Mouse (Mus musculus): Measurements from ENCODE around the gene Rfx7.

Rfx7 gene

DNA sequence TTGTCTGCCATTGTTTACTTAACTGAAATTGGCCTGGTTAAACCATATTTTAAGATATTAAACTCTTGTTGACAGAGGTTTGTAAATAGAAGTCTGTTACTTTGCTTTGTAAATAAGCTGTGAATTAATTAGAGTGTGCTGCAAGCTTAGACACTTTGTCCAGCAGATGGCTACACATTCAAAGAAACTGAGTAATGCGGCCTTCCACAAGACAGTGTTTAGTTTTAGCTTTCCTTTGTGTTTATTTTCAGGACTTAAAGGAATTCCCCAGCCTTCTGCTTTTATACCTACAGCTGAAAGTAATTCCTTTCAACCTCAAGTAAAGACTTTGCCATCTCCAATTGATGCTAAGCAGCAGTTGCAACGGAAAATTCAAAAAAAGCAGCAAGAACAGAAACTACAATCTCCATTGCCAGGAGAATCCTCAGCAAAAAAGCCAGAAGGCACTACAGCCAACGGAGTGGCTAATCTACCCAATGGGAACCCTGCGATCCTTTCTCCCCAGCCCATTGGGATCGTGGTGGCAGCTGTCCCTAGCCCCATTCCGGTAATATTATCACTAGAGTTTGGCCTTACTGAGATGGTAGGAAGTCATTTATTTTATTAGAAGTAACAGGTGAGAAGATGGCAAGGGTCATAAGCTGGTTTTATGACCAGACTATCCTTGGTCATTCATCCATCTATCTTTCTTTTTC is 82.9 kb downstream of the Rfx7 start:
- POLR2A ChIA-PET: interaction anchor here in 2 of 4 experiments (0.5 to 1.7 kb wide), 5 partner anchors 9 to 75 kb away, joined by 3 to 10 read pairs (median 5); no protein-coding TSS in a partner anchor

DNA sequence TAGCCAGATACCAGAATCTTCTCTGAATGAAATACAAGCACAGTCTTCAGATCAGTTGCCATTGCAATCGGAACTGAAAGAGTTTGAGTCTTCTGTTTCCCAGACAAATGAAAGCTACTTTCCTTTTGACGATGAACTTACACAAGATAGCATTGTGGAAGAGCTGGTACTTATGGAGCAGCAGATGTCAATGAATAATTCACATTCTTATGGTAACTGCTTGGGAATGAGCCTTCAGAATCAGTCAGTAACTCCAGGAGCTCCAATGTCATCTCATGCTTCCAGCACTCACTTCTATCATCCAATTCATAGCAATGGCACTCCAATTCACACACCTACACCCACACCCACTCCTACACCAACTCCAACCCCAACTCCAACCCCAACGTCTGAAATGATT is 86.0 kb downstream of the Rfx7 start:
- ChIA-PET CTCF (interaction anchor here in 1 of 4 experiments (0.5 to 1.6 kb wide), 3 partner anchors 18 to 46 kb away, joined by 3 to 7 read pairs (median 3); no protein-coding TSS in a partner anchor), POLR2A (interaction anchor here in 3 of 4 experiments (0.6 to 3.0 kb wide), 18 partner anchors 9 to 324 kb away, joined by 3 to 20 read pairs (median 4); partner anchors contain the start of genes Nedd4 (in 1 of the 3) and Rfx7 (in 1 of the 3))

More for the DNA sequence above, 82.9 kb downstream of the Rfx7 start:
- CTCF ChIA-PET: interaction anchor here in 2 of 4 experiments (0.7 to 1.0 kb wide), 2 partner anchors 48 to 120 kb away, joined by 3 read pairs; no protein-coding TSS in a partner anchor

DNA sequence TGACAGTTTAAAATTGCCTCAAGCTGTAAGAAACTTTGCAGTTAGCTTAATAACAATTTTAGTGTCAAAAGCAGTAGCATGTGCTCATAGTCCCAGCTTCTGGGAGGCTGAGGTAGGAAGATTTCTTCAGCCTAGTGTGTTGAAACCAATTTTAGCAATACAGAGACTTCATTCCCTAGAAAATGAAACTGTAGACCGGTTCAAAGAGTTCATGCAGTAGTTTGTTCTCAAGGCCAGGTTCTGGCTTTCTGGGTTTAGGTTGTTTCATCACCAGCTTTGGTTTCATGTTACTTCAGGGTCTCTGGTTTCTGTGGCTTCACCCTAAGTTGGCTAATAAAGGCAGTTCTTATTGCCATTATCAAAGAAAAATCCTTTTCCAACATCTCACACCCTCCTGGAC is 91.6 kb downstream of the Rfx7 start:
- CTCF ChIA-PET: interaction anchor here in 1 of 4 experiments (0.9 kb wide), 1 partner anchor 49 kb away, joined by 3 read pairs; no protein-coding TSS in a partner anchor
- POLR2A ChIA-PET: interaction anchor here (0.6 to 2.5 kb wide), 10 partner anchors 11 to 432 kb away, joined by 3 to 16 read pairs (median 3); partner anchors contain the start of gene Rfx7 (in 1 of the 4)

DNA sequence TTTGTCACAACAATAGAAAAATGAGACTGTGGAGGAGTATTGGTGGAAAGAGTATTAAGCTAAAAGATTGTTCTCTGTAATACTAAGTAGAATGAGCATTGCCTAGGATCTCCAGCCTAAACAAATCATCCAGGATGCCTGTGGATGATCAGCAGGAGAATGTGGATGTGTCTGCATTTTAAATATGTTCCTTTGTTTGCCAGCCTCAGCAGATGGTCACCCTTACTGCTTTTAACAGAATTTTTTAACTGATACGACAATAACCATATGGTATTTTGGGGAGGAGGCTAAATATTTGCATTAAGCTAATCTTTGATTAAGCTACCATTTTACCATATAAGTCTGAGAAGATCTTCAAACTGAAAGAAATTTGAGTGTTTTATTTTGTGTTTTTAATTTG is 95.6 kb downstream of the Rfx7 start:
- POLR2A ChIA-PET: interaction anchor here in 3 of 4 experiments (0.7 to 9.2 kb wide), 10 partner anchors 9 to 48 kb away, joined by 3 to 68 read pairs (median 4); partner anchors contain the start of gene Nedd4 (in 3 of the 3)
- CTCF ChIA-PET: interaction anchor here in 1 of 4 experiments (1.0 to 1.8 kb wide), 3 partner anchors 12 to 96 kb away, joined by 3 to 7 read pairs (median 3); no protein-coding TSS in a partner anchor

DNA sequence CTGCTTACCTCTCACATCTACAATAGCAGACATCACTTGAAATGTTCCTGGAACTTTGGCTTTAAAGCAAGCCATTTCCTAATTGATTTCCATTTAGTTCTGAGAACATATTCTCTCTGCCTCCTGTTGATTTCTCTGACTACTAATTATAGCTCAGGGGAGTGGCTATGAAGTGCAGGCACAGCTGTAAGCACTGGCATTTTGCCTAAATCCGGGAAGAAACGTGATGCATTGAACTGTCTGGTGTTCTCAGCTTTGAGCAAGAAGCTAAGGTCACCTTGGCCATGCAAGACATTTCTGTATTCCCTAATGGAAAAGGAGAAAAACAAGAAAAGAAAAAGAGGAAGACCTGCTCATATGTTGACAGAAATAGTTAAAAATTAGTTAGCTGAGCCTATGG is 96.6 kb downstream of the Rfx7 start:
- ChIA-PET CTCF (interaction anchor here in 2 of 4 experiments (0.5 to 1.8 kb wide), 4 partner anchors 11 to 276 kb away, joined by 3 to 10 read pairs (median 5); no protein-coding TSS in a partner anchor), POLR2A (interaction anchor here in 3 of 4 experiments (0.6 to 9.2 kb wide), 16 partner anchors 9 to 97 kb away, joined by 3 to 68 read pairs (median 4); partner anchors contain the start of gene Nedd4 (in 3 of the 3))

DNA sequence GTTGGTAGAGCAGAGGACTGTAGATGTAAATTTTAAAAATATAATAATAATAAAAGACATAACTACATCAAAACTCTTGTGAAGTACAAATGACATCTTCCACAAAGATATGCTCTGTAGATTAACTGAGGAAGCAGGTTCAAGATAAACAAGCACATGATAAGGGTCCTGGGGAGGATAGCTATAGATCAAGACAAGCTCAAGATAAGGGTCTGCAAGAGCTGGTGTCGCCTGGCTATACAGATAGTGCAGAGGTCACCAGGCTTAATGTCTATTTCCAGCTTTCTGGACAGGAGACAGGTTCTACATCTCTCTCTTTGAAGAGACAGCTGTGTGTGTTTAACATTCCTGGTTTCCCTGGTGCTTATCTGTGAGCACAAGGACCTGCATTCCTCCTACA is 100.2 kb downstream of the Rfx7 start:
- CTCF ChIA-PET: interaction anchor here in 3 of 4 experiments (0.5 to 1.5 kb wide), 5 partner anchors 34 to 854 kb away, joined by 3 to 18 read pairs (median 4); no protein-coding TSS in a partner anchor
- POLR2A ChIA-PET: interaction anchor here in 2 of 4 experiments (0.6 to 9.2 kb wide), 10 partner anchors 8 to 1157 kb away, joined by 3 to 68 read pairs (median 4); partner anchors contain the start of gene Nedd4 (in 2 of the 2)

DNA sequence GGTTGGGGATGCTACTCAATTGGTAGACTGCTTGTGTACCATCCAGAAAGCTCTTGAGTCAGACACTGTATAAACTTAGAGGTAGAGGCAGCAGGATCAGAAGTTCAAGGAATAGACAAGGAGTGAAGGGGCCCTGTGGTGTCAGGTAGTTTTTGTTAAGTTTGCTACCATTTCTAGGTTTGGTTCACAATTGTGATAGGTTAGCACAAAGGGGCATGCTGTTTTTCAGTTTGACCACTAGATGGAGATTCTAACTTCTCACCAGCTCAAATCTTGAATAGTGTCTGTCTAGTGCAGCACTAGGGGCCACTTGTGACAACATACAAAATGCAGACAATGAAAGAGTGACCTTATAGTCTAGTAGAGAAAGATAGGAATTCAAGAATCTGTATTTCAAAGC is 103.1 kb downstream of the Rfx7 start:
- POLR2A ChIA-PET: interaction anchor here in 3 of 4 experiments (0.6 to 3.0 kb wide), 25 partner anchors 8 to 142 kb away, joined by 3 to 46 read pairs (median 3); partner anchors contain the start of genes Nedd4 (in 2 of the 3) and Rfx7 (in 1 of the 3)
- CTCF ChIA-PET: interaction anchor here in 3 of 4 experiments (0.5 to 2.1 kb wide), 30 partner anchors 9 to 132 kb away, joined by 3 to 12 read pairs (median 4); partner anchors contain the start of gene Nedd4 (in 2 of the 3)

DNA sequence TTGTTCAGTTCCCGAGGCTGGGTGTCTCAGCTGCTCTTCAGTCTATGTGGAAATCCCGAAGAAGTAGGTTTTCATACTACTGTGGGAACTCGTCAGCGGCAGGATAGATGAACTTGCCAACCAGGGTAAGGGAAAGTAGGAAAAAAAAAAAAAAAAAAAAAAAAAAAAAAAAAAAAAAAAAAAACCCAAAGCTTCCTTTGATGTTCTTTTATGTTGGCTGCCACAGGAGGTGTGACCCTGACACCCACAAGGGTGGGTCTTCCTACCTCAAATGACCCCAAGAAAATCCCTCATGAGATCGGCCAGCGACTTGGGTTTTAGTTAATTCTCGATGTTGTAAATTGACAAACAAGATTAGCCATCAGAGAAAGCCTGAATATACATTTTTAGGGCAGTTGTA is 104.5 kb downstream of the Rfx7 start:
- ChIA-PET CTCF (interaction anchor here (0.6 to 2.1 kb wide), 15 partner anchors 16 to 112 kb away, joined by 3 to 26 read pairs (median 6); partner anchors contain the start of gene Nedd4 (in 1 of the 4)), POLR2A (interaction anchor here (0.6 to 4.3 kb wide), 16 partner anchors 16 to 220 kb away, joined by 3 to 87 read pairs (median 6); partner anchors contain the start of gene Nedd4 (in 3 of the 4))

DNA sequence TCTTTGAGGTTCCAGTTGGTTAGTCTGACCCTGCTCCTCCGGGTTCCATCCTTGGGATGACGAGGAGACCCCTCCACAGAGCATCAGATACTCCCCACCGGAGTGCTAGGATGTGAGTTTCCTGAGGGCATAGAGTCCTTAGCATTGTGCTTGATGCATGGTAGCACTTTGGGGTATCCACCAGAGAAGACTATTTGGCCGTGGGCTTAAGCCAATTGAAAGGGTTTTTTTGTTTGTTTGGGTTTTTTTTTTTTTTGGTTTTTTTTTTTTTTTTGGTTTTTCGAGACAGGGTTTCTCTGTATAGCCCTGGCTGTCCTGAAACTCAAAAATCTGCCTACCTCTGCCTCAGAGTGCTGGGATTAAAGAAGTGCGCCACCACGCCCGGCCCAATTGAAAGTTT is 105.2 kb downstream of the Rfx7 start:
- POLR2A ChIA-PET: interaction anchor here in 3 of 4 experiments (0.7 to 16.8 kb wide), 10 partner anchors 9 to 34 kb away, joined by 3 to 762 read pairs (median 8); partner anchors contain the start of gene Nedd4 (in 3 of the 3)
- CTCF ChIA-PET: interaction anchor here in 3 of 4 experiments (0.7 to 1.3 kb wide), 4 partner anchors 18 to 68 kb away, joined by 3 to 26 read pairs (median 4); partner anchors contain the start of gene Nedd4 (in 1 of the 3)

DNA sequence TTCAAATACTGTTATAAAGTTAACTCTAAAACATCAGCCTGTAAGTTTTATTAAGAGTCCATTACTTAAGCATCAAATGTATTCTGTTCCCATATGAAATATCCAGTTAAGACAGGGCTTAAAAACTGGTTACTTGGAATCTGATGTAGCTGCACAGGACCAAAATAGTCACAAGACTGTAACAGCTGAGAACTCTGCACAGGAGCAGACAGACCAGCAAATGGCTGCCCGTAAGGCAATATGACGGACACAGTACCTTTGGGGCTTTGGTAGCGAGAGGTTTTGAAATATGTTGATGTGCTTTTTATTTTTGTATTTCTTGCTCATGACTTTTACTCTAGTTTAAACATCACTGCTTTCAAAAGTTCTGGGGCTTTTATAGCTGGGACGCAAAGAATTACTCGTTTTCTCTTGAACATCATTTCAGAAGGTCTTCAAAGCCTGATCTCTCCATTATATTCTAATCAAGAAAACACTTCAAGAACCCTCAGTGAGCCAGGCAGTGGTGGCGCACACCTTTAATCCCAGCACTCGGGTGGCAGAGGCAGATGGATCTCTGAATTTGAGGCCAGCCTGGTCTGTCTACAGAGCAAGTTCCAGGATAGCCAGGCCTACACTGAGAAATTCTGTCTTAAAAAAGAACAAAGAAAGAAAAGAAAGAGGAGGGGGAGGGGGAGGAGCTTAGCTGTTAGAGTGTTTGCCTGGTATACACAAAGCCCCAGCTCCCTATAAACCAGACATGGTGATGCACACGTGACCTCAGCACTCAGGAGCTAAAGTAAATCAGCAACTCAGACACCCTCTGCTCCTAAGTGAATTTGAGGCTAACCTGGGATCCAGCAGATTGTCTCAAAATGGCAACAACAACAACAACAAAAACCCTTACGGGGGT is 107.2 kb downstream of the Rfx7 start:
- ChIA-PET POLR2A (interaction anchor here (0.6 to 16.8 kb wide), 136 partner anchors 8 to 989 kb away, joined by 3 to 762 read pairs (median 5); partner anchors contain the start of genes Nedd4 (in 4 of the 4), Rfx7 (in 3 of the 4), Ccpg1 (in 2 of the 4) and Ccpg1os (in 2 of the 4)), CTCF (interaction anchor here (0.6 to 2.6 kb wide), 18 partner anchors 11 to 129 kb away, joined by 3 to 15 read pairs (median 4); partner anchors contain the start of gene Nedd4 (in 1 of the 4))

DNA sequence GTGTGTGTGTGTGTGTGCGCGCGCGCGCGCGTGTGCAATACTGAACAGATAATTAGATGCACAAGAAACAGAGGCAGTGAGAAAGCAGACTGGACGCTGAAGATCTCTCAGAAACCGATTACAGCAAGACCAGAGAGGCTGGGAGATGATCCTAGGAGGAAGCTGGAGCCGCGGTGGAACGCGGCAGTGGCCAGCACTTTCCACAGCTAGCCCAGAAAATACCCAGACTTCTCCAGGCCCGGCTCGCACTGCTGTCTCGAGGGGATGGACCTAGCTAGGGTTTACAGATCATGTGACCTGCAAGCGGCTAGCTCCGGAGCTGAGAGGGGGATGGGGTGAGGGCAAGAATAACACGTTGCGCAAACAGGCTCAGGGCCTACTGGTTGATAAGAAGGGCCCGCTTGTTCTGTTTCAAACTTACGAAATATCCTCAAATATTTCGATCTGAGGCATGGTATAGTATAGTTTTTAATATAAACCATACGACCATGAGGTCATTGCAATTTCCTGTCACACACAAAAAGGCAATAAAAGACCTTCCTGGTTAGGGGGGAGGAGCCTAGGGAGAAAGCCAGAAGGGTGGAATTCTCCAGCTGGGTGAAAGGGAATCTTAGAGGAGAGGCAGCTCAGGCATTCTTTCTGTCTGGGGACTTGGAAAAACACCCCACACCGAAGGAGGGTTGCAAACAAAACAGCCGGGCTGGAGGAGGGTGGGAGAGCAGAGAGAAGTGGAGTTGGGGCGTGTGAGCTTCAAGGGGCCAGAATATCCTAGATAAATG is 108.0 kb downstream of the Rfx7 start:
- CTCF ChIA-PET: interaction anchor here (0.7 to 2.6 kb wide), 16 partner anchors 11 to 128 kb away, joined by 3 to 15 read pairs (median 4); partner anchors contain the start of gene Nedd4 (in 1 of the 4)
- POLR2A ChIA-PET: interaction anchor here (0.5 to 16.8 kb wide), 152 partner anchors 8 to 1335 kb away, joined by 3 to 762 read pairs (median 4); partner anchors contain the start of genes Nedd4 (in 4 of the 4), Rfx7 (in 3 of the 4), Ccpg1 (in 2 of the 4) and Ccpg1os (in 2 of the 4)

DNA sequence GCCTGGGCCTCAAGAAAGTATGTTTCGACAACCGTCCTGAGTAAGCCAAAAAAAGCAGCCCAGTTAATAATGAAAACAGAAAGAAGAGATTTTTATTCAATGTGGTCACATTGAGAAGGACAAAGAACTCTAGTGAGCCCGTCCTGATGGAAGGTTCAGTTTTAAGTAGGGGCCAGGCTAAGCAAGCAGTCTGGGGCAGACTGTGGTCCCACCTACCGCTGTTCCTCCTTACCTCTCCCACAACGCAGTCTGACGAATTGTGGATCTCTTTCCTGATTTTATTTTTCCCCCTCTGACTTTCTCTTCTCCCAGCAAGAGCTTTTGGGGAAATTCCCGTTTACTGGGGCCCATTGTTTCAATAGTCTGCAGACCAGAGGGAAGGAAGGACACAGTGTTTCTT is 108.6 kb downstream of the Rfx7 start:
- ChIA-PET POLR2A (interaction anchor here (0.7 to 16.8 kb wide), 87 partner anchors 8 to 530 kb away, joined by 3 to 762 read pairs (median 6); partner anchors contain the start of genes Nedd4 (in 4 of the 4), Rfx7 (in 3 of the 4), Pygo1 (in 1 of the 4) and Tcf12 (in 1 of the 4)), CTCF (interaction anchor here in 3 of 4 experiments (1.2 to 2.6 kb wide), 9 partner anchors 12 to 126 kb away, joined by 4 to 15 read pairs (median 5); partner anchors contain the start of gene Nedd4 (in 1 of the 3))

DNA sequence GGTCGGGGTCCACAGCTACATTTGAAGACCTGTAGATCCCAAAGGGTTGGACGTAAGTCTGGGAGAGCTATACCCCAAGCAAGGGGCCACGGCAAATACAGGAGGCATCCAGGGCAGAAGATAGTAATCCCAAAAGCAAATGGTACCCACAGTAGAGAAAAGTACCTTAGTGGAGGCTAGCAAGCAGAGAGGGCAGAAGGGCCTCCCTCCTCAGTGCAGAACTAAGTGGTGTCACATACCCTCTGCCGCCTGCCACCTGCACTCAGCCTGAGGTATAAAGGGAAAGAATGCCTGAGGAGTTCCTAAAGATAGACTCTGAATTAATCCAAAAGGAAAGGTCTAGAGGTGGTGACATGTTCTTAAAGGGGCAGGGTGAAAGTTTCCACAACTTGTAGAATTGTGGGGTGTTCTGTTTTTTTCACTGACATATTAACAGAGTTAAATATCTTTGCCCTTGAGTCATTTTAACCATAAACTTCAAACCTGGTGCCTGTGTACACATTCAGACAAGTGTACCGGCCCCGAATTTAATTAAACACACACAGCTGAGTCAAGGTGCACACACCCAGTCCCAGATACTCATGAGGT is 109.1 kb downstream of the Rfx7 start:
- ChIA-PET CTCF (interaction anchor here in 2 of 4 experiments (1.6 to 2.6 kb wide), 2 partner anchors 11 to 14 kb away, joined by 6 to 12 read pairs; no protein-coding TSS in a partner anchor), POLR2A (interaction anchor here (0.7 to 16.8 kb wide), 37 partner anchors 9 to 248 kb away, joined by 3 to 762 read pairs (median 8); partner anchors contain the start of genes Nedd4 (in 3 of the 4) and Rfx7 (in 2 of the 4))

DNA sequence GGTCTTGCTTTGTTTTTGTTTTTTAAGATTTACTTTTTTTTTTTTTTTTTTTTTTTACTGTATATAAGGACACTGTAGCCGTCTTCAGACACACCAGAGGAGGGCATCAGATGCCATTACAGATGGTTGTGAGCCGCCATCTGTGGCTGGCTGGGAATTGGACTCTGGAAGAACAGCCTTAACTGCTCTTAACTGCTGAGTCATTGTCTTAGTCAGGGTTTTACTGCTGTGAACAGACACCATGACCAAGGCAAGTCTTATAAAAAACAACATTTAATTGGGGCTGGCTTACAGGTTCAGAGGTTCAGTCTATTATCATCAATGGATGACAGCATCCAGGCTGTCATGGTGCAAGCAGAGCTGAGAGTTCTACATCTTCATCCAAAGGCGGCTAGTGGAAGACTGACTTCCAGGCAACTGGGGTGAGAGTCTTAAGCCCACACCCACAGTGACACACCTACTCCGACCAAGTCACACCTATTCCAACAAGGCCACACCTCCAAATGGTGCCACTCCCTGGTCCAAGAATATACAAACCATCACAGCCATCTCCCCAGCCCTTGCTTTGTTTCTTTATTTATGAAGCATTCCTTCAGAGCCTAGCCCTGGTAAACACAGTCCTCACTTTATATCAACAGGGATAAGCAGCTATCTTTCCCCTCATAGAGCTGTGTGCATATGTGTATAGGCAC is 110.9 kb downstream of the Rfx7 start:
- ChIA-PET CTCF (interaction anchor here in 2 of 4 experiments (0.9 to 3.4 kb wide), 3 partner anchors 12 to 27 kb away, joined by 3 to 11 read pairs (median 4); partner anchors contain the start of gene Nedd4 (in 1 of the 2)), POLR2A (interaction anchor here (0.5 to 16.8 kb wide), 19 partner anchors 8 to 112 kb away, joined by 3 to 762 read pairs (median 6); partner anchors contain the start of gene Nedd4 (in 4 of the 4))
